In the genomic region with DNA sequence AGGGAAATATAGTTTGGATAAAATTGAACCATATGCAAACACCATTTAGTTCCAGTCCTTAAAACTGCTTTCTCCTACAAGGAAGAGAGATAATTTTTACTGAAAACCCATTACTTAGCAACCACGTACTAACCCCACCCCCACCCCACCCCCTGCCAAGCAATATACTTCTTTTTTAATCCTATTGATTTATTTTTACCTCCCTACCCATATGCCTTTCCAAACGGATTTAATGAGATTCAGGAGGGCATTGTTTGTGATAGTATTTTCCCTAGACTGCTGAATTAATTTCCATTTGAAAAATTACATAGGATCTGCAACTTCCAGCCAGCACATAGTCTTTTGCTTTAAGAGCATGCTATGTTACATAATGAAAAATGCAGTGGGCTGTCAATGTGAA, we compare ENCODE assay signal across 11 mouse cellular contexts. TPM values are rescaled to one million over a fixed set of nuclear protein-coding genes. Genes with fewer than 3 reads are reported as not detected.
A peak's percentile ranks its signal among the peaks of the same experiment; 100 is the strongest.
DNase-seq lines count a peak whose midpoint lies in the region; ATAC-seq and TF ChIP-seq lines count a peak whose summit lies in the region.
"Had no signal": no experiment of that assay in that cellular context is flagged by ENCODE, and none has a peak within 500 bp of the region (broad histone marks: within the 10 kb centered on the region; RNA-seq: fewer than 3 reads in every experiment).

No protein-coding gene starts in this region.

- no peak for ATAC-seq in heart, postnatal 0 days (ENCODE audit: insufficient read depth, low read depth)
- no peak for ATAC-seq in embryonic facial prominence, embryonic 12.5 days (ENCODE audit: insufficient number of reproducible peaks, insufficient read depth, low FRiP score, low TSS enrichment)
- ATAC-seq in hindbrain, embryonic 11.5 days (ENCODE audit: low FRiP score), result peak; percentile 55
- peak; percentile 59 for ATAC-seq in midbrain, embryonic 14.5 days (ENCODE audit: low FRiP score, low TSS enrichment)
- ATAC-seq: liver, postnatal 0 days had no signal

- TF ChIP-seq EP300 in heart, postnatal 0 days (IDR thresholded peaks at IDR 0.05; ENCODE audit: low read depth), result no peak

- intact Hi-C loops in left cerebral cortex, postnatal 4 days (cut with DNase I), result loop anchor here (2.0 kb wide), 1 partner anchor 152 kb away; the partner anchor contains the start of gene Scn3a

- DNase-seq in heart, postnatal 0 days (ENCODE audit: low spot score), result no peak
- no peak for DNase-seq in heart, adult 8-10 months (ENCODE audit: low spot score)
- DNase-seq in hindbrain, embryonic 11.5 days (ENCODE audit: low spot score), result no peak
- peak; percentile 59 for DNase-seq in midbrain, embryonic 14.5 days
- no peak for DNase-seq in layer of hippocampus, adult 9-10 months (ENCODE audit: low spot score)
- no peak for DNase-seq in layer of hippocampus, adult 18-20 months (ENCODE audit: low spot score in 2 of 2)
- DNase-seq in left cerebral cortex, postnatal 4 days, result no peak
- DNase-seq: liver, postnatal 0 days had no signal

- no peaks in the 10 kb centered on the region for H3K36me3 ChIP-seq in heart, postnatal 0 days (replicated peaks; ENCODE audit: control insufficient read depth, insufficient read depth, low read length)
- no peaks in the 10 kb centered on the region for H3K36me3 ChIP-seq in embryonic facial prominence, embryonic 12.5 days
- H3K36me3 ChIP-seq in hindbrain, embryonic 11.5 days (ENCODE audit: control insufficient read depth, insufficient read depth, low read length), result no peaks in the 10 kb centered on the region
- no peaks in the 10 kb centered on the region for H3K36me3 ChIP-seq in midbrain, embryonic 14.5 days (ENCODE audit: control insufficient read depth, insufficient read depth, low read length)

- H3K4me1 ChIP-seq in heart, postnatal 0 days (ENCODE audit: control insufficient read depth, insufficient read depth), result no peaks in the 10 kb centered on the region
- no peaks in the 10 kb centered on the region for H3K4me1 ChIP-seq in embryonic facial prominence, embryonic 12.5 days
- H3K4me1 ChIP-seq in hindbrain, embryonic 11.5 days (replicated peaks; ENCODE audit: control insufficient read depth, insufficient read depth, low read length), result no peaks in the 10 kb centered on the region
- H3K4me1 ChIP-seq in midbrain, embryonic 14.5 days (ENCODE audit: control insufficient read depth, insufficient read depth, low read length), result peaks cover 22% of the 10 kb centered on the region

- H3K27me3 ChIP-seq in heart, postnatal 0 days (ENCODE audit: control insufficient read depth, insufficient read depth, low read length), result no peaks in the 10 kb centered on the region
- H3K27me3 ChIP-seq in embryonic facial prominence, embryonic 12.5 days, result no peaks in the 10 kb centered on the region
- H3K27me3 ChIP-seq in hindbrain, embryonic 11.5 days (ENCODE audit: control insufficient read depth, insufficient read depth, low read length), result no peaks in the 10 kb centered on the region
- no peaks in the 10 kb centered on the region for H3K27me3 ChIP-seq in midbrain, embryonic 14.5 days (ENCODE audit: control insufficient read depth, insufficient read depth, low read length)

- no peak for TF ChIP-seq CTCF in heart, postnatal 0 days (IDR thresholded peaks at IDR 0.05; ENCODE audit: low read depth)

- no peak overlapping the region for H3K27ac ChIP-seq in heart, postnatal 0 days (ENCODE audit: low read depth)
- no peak overlapping the region for H3K27ac ChIP-seq in embryonic facial prominence, embryonic 12.5 days
- peak overlapping the region; percentile 83 for H3K27ac ChIP-seq in hindbrain, embryonic 11.5 days (ENCODE audit: low read depth, low read length)
- peak overlapping the region; percentile 92 for H3K27ac ChIP-seq in midbrain, embryonic 14.5 days (replicated peaks; ENCODE audit: low read depth, low read length)

- WGBS in heart, postnatal 0 days, result 8% methylated on average over 2 of the region's 2 CpGs
- 2% methylated on average over 2 of the region's 2 CpGs for WGBS in embryonic facial prominence, embryonic 12.5 days
- 3% methylated on average over 2 of the region's 2 CpGs for WGBS in hindbrain, embryonic 11.5 days
- WGBS in midbrain, embryonic 14.5 days, result 0% methylated on average over 2 of the region's 2 CpGs

- H3K9ac ChIP-seq in heart, postnatal 0 days (replicated peaks; ENCODE audit: low read depth, low read length), result no peak overlapping the region
- H3K9ac ChIP-seq in embryonic facial prominence, embryonic 12.5 days, result no peak overlapping the region
- H3K9ac ChIP-seq in hindbrain, embryonic 11.5 days (ENCODE audit: low read depth, low read length), result no peak overlapping the region
- H3K9ac ChIP-seq in midbrain, embryonic 14.5 days (replicated peaks; ENCODE audit: low read length), result no peak overlapping the region
- H3K9ac ChIP-seq: liver, postnatal 0 days had no signal

- H3K4me2 ChIP-seq in heart, postnatal 0 days (ENCODE audit: low read depth, low read length), result peak overlapping the region; percentile 70
- peak overlapping the region; percentile 58 for H3K4me2 ChIP-seq in embryonic facial prominence, embryonic 12.5 days (replicated peaks)
- H3K4me2 ChIP-seq in hindbrain, embryonic 11.5 days (replicated peaks; ENCODE audit: low read depth, low read length), result peak overlapping the region; percentile 28
- peak overlapping the region; percentile 62 for H3K4me2 ChIP-seq in midbrain, embryonic 14.5 days (ENCODE audit: low read length)

- no peak overlapping the region for H3K4me3 ChIP-seq in heart, postnatal 0 days (ENCODE audit: low read depth, low read length)
- H3K4me3 ChIP-seq in embryonic facial prominence, embryonic 12.5 days, result no peak overlapping the region
- no peak overlapping the region for H3K4me3 ChIP-seq in hindbrain, embryonic 11.5 days (ENCODE audit: low read depth, low read length)
- H3K4me3 ChIP-seq in midbrain, embryonic 14.5 days (replicated peaks; ENCODE audit: low read depth, low read length), result no peak overlapping the region
- H3K4me3 ChIP-seq: erythroblast, embryonic 14.5 days had no signal

- H3K9me3 ChIP-seq in heart, postnatal 0 days (replicated peaks; ENCODE audit: control insufficient read depth, low read length), result 0 out of 2 replicates have a peak, but pooled peaks cover 4% of the 10 kb centered on the region
- no peaks in the 10 kb centered on the region for H3K9me3 ChIP-seq in embryonic facial prominence, embryonic 12.5 days
- H3K9me3 ChIP-seq in hindbrain, embryonic 11.5 days (ENCODE audit: control insufficient read depth, low read length), result no peaks in the 10 kb centered on the region
- H3K9me3 ChIP-seq in midbrain, embryonic 14.5 days (ENCODE audit: control insufficient read depth, low read length), result no peaks in the 10 kb centered on the region

RNA-seq across cellular contexts. Expression of gene Slc38a11, which starts 51.5 kb away (rescaled TPM):
- not detected in 2 replicates for total RNA-seq in heart, postnatal 0 days (2014; rRNA removed; ENCODE audit: low replicate concordance)
- polyA plus RNA-seq in heart, postnatal 0 days (2015; fragmentation: Nextera tagmentation; extraction: Ambion mirVana), result 0.41 and 0.44 TPM in 2 replicates
- total RNA-seq in heart, adult 8-10 months (2022), result 1 to 10 TPM in 3 of 4 experiments, under 1 TPM in 1; 0.91 to 2.5 (median 1.6) TPM
- 0.41 and 0.96 TPM in 2 replicates for polyA plus RNA-seq in embryonic facial prominence, embryonic 12.5 days (2016; fragmentation: Nextera tagmentation; extraction: Ambion mirVana)
- polyA plus RNA-seq in hindbrain, embryonic 11.5 days (2014; fragmentation: Nextera tagmentation; extraction: Ambion mirVana), result 0.22 and 0.73 TPM in 2 replicates
- polyA plus RNA-seq in midbrain, embryonic 14.5 days (2014; fragmentation: Nextera tagmentation; extraction: Ambion mirVana), result 1.3 and 2.3 TPM in 2 replicates
- 1 to 10 TPM; 1.5 to 2.5 TPM for total RNA-seq in layer of hippocampus, adult 18-20 months (2021)
- 1 to 10 TPM; 1.4 to 1.6 TPM for total RNA-seq in left cerebral cortex, postnatal 4 days (2021)
- polyA plus RNA-seq: erythroblast, embryonic 14.5 days; heart, embryonic 11.5 days had no signal

Comparison
In these comparisons a context has a peak if more than half of its experiments do, and no peak if none do; other contexts are left out.
1. ATAC-seq: peak in hindbrain, embryonic 11.5 days (single experiment) and midbrain, embryonic 14.5 days (single experiment); none in heart, postnatal 0 days (single experiment) and embryonic facial prominence, embryonic 12.5 days (single experiment).
2. H3K27ac ChIP-seq: peak in hindbrain, embryonic 11.5 days (single experiment) and midbrain, embryonic 14.5 days (single experiment); none in heart, postnatal 0 days (single experiment) and embryonic facial prominence, embryonic 12.5 days (single experiment).
3. Peak in every context shown above with its lines, with median percentiles within 50 percentile points of each other: H3K4me2 ChIP-seq.